Mouse (Mus musculus) CD4-positive helper T cell, adult 2 months (primary cell): Measurements from ENCODE around the gene Bbc3.

Source experiments
- DNase-seq: peaks from one replicate; pipeline ENCODE4 v3.0.0-alpha.2; 2012; ENCODE audit warnings: low read depth, missing footprints, low spot score

The Bbc3 gene

GRCm38 (mm10) chr7:16315222-16315759 lies 7.1 kb downstream of the Bbc3 start:
- no peak for DNase-seq

- DNase-seq, result no peak
Observed at GRCm38 (mm10) chr7:16317094-16317493, 8.9 kb downstream of the Bbc3 start.

- DNase-seq, result no peak
Observed at GRCm38 (mm10) chr7:16319216-16319615, 11.0 kb downstream of the Bbc3 start.

GRCm38 (mm10) chr7:16320479-16320878 lies 12.3 kb downstream of the Bbc3 start:
- DNase-seq, result no peak

- DNase-seq, result no peak
Observed at GRCm38 (mm10) chr7:16324661-16325060, 16.5 kb downstream of the Bbc3 start.

- DNase-seq, result peak; percentile 78
Observed at GRCm38 (mm10) chr7:16325920-16326606, 17.9 kb downstream of the Bbc3 start.

GRCm38 (mm10) chr7:16326607-16326971 lies 18.4 kb downstream of the Bbc3 start:
- DNase-seq, result no peak

- DNase-seq, result no peak
Observed at GRCm38 (mm10) chr7:16329146-16329545, 21.0 kb downstream of the Bbc3 start.

- peak; percentile 40 for DNase-seq
Observed at GRCm38 (mm10) chr7:16337733-16338132, 29.5 kb downstream of the Bbc3 start.

- no peak for DNase-seq
Observed at GRCm38 (mm10) chr7:16344598-16344997, 36.4 kb downstream of the Bbc3 start.

GRCm38 (mm10) chr7:16345297-16345696 lies 37.1 kb downstream of the Bbc3 start:
- no peak for DNase-seq

GRCm38 (mm10) chr7:16349999-16350398 lies 41.8 kb downstream of the Bbc3 start:
- peak; percentile 27 for DNase-seq

GRCm38 (mm10) chr7:16355854-16356594 lies 47.8 kb downstream of the Bbc3 start:
- no peak for DNase-seq

GRCm38 (mm10) chr7:16357602-16358001 lies 49.4 kb downstream of the Bbc3 start:
- no peak for DNase-seq

- peak; percentile 89 for DNase-seq
Observed at GRCm38 (mm10) chr7:16364319-16364718, 56.1 kb downstream of the Bbc3 start.

GRCm38 (mm10) chr7:16364901-16365500 lies 56.8 kb downstream of the Bbc3 start:
- DNase-seq, result no peak

GRCm38 (mm10) chr7:16366133-16366646 lies 58.0 kb downstream of the Bbc3 start:
- DNase-seq, result peak; percentile 63

- DNase-seq, result no peak
Observed at GRCm38 (mm10) chr7:16366669-16367068, 58.5 kb downstream of the Bbc3 start.
